Mouse (Mus musculus) frontal cortex, postnatal 25 days (tissue): ENCODE data around the gene Chchd6.
A peak's percentile ranks its signal among the peaks of the same experiment; 100 is the strongest.

Experiments used
- DNase-seq, 2 experiments: peaks; one replicate each; pipeline ENCODE4 v3.0.0; 2022; ENCODE audit warnings: low spot score in 2 of 2

The Chchd6 gene

DNA sequence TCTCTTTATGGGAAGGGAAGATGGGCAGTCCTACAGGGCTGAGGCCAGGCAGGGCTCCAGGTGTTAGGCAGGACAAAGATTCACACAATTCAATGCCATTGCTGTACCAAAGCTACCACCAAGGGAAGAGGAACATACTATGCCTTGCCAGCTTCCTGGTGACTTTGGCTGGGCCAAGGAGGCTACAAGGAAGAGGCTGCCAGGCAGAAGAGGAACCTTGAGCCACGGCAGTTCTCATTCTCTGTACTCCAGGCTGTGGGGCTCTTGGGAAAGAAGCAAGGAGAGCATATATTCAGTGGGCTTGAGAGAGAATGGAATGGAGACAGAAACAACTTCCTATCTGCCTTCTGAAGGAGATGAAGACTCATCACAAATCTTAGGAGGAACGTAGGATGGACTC lies 190.5 kb downstream of the Chchd6 start:
- DNase-seq, result no peak

DNA sequence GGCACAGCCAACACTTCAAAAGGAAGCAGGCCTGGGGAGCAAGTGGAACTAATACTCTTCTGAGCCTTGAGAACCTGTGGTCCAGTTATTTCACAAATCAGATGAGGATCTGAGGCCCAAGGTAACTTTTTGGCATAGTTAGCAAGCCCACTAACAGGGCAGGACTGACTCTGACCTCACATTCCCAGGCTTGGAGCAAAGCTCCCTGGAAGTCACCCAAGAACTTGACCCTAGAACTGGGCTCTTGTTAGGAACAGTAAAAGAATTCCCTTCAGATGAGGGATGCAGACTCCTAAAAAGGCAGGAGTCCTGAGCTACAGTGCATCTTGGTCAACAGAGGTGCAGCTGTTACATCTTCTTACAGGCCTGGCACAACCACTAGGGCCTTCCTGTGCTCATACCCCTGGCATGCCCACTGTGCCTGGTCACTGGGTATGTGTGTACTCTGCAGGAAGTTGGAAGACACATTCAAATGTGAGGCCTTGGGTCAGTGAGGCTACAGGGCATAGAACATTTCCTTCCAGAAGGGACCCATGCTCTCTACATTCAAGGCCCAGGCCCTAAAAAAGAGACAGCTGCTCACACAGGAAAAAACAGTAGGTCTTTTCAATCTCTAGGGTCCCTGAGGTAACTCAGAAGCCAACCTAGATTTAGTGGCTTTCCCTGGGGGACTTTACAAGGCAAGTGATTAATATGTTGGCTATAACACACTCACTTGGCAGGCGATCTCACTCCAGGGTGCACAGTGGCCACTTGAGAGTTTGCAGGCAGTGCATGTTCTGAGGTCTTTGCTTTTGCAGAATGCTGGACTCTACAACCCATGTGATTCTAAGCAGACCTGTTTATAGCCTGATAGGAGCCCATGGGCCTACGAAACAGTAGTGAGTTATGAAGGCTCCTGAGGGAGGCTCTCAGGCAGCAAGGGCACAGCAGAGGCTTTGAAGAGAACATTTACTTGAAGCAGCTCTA lies 191.9 kb downstream of the Chchd6 start:
- DNase-seq, result no peak

DNA sequence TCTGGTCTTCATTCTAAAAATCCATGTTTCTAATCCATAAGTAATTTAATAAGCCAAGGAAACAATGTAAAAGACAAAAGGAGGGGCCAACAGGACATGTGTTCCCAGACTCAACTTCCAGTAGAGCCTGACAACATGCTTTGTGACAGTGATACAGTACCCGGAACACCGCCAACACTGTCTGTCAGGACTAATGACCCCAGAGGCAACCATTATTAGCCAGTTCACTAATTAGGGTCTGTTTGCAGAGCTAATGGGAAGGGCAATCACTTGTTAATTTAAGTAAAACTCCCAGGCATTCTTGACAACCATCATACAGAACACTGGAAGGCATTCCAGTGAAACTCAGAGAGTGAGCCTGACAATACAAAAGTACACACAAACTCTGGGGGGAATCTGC lies 193.0 kb downstream of the Chchd6 start:
- DNase-seq, result no peak

DNA sequence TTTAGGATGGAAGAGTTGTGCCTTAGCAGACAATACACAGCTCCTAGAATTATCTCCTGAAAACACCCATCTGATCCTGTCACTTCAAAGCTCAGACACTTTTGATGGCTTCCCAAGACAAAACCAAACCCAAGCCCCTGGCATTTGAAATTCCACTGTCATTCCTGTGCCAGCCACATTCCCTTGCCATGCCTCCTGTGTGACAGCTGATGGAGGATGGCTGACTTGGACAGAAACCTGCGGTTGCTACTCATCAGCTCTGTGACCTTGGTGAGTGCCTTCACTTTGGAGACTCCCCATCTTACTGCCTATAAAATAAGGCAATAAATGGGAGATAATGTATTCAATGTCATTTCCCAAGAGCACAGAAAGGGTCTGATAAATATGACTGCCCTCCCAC lies 195.9 kb downstream of the Chchd6 start:
- no peak for DNase-seq

DNA sequence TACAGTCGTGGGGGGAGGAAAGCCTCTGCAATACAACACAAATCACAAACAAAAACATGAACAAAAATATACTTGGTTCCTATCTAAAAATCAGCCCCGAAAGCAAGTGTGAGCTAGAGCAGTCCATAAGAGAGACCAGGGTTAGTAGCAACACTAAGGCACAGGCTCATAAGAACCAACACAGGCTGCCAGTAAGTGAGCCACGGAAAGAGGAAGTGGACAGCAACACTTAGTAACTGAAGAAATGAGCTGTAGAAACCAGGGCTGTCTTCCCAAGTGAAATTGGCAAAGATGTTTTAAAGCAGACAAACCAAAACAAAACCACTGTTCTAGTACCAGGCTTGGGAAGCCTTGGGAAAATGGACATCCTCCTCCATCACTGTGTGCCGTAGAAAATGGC lies 197.5 kb downstream of the Chchd6 start:
- DNase-seq, result no peak

DNA sequence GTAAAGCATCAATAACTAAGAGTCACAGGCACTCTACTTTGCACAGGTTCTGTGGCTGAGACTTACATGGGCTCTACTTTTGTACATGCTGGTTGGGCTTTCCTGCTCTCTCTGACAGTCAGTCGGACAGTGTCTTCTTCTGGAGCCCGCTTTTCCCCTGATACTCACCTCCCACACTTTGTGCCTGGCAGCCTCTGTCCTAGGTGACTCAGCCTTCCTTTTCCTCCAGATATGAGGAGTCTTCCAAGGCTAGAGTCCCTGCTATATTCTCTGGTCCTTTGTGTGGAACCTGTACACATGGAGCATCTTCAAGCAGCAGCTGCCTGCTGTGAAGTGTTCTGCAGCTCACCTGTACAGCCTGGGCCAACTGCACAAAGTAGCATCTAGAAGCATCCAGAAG lies 201.6 kb downstream of the Chchd6 start:
- DNase-seq, result no peak

DNA sequence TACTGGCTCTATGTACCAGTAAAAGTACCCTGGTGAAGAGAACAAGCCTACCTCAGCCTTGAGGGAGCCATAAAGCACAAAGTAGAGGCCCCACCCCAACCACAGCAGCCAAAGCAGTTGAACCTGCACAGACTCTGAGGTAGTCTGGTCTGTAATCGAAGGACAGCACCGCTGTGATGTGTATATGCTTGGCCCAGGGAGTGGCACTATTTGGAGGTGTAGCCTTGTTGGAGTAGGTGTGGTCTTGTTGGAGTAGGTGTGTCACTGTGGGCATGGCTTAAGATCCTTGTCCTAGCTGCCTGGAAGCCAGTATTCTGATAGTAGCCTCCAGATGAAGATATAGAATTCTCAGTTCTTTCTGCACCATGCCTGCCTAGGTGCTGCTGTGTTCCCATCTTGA lies 203.2 kb downstream of the Chchd6 start:
- no peak for DNase-seq

DNA sequence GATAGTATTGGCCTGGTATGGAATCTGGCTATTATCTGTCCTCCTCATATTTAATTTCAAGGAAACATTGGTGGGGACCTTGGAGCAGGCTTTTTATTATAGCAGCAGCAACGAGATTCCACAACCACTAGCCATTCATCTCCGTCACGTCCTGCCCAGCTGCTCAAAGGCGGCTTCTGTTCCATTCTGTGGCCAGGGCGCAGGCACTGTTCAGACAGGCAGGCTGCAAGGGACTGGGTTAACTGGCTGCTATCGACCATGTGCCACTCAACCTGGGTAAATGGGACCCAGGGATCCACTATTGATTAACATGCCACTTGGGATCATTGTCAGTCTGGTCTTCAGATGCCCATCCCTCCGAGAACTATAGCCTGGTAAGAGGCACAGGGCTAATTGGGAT lies 205.7 kb downstream of the Chchd6 start:
- no peak for DNase-seq

DNA sequence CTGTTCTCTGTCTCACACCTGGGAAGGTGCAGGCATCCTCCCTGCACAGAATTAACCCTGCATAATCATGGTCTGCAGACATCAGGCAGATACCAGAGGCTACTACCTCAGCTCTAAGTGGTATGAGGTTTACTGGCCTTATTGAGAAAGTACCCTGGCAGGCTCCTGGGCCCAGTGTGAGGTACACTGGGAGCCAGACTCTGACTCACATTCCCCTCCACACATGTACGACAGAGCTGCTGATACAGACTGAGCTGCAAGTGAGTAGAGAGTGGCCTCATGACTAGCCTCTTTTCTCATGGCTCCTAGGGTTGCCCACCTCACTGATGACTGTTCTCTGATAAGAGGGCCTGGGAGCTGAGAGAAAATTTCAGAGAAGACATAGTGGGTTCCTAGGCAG lies 208.5 kb downstream of the Chchd6 start:
- no peak for DNase-seq

DNA sequence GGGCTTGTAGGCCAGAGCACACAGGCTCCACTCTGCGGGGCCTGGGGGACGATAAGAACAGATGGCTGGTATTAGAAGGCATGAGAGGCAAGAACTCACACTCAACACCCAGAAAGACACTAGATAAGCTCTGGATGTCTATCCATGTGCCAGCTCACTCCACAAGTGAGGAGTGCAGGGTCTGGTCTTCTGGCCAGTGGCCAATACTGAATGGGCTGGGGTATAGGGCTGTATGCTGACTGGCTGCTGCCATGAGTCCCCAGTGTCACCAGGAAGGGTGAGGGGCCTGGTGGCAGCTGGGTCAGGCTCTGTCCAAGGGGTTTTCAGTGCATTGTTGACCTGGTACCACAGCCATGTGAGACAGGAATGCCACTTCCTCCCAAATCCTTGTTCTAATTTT lies 210.8 kb downstream of the Chchd6 start:
- DNase-seq, result no peak

DNA sequence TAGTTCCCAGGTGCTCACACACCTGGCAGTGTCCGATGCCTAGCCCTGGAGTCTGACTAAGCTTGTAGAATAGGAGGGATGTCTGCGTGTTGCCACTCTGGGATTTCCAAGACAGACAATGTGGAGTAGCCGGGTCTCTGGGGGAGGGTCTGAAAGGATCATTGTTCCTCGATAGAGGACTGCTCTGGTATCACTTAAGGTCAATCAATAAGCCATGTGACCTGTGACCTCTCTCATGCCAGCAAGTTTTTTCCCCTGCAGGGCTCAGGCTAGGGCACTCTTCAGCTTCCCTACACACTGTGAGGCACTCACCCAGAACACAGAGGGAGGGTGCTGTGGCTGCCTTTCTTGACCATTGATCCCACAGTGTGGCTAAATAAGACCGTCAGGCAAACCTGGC lies 213.6 kb downstream of the Chchd6 start:
- DNase-seq, result no peak

DNA sequence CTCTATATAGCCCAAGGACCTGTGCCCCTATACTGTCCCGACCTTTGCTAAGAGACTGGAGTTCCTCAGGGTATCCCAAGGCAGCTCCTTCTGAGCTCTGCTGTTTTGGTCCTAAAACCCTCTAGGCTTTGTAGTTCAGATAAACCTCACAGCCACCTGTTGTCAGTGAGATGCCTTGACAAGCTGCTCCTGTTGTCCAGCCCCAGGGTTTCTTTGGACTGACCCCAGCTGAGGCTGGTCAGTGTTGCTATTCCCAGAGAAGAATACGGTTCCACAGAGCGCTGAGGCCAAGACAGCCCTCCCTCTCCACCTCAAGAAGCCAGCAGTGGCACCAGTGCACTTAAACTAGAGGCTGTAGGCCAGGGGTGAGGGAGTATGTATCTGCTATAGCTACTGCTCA lies 214.3 kb downstream of the Chchd6 start:
- DNase-seq, result no peak

DNA sequence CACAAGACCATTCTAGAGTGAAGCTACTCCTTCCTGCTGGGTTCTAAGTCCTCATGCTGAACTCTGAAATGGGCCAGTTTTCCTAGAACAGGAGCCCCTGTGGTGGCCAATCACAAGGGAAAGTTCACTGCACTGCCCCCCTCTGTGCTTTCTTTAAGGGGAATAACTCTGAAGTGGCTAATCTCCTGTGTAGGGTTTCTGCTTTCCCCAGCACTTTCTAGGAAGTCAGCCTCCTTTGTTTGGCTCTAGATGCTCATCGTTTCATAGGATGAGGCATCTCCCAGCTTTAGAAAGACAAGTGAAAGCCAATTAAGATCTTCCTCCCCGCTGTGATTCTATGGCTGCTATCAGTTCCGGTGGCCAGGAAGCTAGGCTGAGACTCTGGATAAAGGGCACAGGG lies 214.7 kb downstream of the Chchd6 start:
- DNase-seq, result no peak

DNA sequence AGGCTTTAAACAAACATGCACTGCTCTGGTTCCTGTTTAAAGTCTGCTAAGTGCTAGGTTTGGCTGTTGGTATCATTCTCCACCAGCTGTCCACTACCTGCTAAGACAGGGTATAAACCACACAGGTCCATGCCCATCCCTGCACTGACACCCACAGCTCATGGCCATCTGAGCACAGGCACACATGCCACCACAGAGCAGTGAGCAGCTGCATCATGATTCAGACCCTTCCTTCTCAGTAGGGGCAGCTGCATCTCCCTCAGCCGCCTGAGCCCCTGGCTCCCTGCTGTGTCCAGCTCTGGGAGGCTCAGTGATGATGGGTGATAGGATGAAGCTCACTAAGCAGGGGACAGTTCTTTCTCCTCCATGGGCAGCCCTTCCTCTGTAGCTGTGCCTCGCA lies 217.2 kb downstream of the Chchd6 start:
- no peak for DNase-seq

DNA sequence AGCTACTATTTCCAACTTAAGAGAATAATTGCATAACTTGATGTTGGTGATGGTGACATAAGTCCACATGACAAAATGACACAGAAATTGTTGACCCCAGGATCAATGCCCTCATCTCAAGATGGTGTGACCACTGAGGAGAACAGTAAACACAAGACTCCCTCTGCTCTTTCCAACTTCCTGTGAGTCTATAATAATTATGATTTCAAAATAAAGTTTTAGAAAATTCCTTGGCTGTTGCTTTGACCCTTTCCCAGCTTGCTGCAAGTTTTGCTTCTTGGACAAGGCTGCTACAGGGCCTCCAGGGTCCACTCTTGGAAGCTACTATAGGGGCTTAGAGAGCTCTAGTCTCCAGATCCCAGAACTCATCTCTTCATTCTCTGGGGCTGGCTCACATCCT lies 226.6 kb downstream of the Chchd6 start:
- DNase-seq, result no peak

DNA sequence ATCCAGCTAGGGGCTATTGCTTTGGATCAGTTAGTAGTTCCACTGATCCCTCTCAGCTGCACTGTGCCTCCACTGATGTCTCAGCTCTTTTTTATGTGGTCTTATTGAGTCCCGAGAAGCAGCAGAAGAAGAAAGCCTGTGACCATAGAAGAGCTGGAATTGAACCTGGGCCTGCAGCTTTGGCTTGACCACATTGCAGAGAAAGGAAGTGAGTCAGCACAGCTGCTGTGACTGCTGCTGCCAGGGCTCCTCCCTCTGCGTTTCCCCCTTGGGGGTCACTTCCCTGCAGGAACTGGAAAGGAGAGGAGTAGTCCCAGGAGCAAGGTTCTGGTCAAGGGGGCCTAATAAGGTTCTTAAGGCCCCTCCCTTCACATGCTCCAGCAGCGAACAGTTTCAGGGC lies 231.1 kb downstream of the Chchd6 start:
- DNase-seq, result no peak

DNA sequence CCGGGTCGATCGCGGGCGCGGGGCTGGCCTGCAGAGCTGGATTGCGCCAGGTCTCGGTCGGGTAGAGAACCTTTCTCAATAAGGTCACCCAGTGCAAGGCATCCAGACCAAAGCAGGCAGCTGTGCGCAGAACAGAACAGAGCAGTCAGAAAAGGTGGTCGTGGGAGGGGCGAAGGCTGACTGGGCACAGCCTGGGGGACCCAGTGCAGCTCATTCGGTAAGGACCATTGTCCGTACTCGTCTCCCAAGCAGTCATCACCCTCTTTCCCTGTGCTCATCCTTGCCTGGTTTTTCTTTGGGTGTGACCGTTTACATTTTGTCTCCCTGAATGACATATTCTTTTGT lies 232.4 kb downstream of the Chchd6 start:
- no peak for DNase-seq

DNA sequence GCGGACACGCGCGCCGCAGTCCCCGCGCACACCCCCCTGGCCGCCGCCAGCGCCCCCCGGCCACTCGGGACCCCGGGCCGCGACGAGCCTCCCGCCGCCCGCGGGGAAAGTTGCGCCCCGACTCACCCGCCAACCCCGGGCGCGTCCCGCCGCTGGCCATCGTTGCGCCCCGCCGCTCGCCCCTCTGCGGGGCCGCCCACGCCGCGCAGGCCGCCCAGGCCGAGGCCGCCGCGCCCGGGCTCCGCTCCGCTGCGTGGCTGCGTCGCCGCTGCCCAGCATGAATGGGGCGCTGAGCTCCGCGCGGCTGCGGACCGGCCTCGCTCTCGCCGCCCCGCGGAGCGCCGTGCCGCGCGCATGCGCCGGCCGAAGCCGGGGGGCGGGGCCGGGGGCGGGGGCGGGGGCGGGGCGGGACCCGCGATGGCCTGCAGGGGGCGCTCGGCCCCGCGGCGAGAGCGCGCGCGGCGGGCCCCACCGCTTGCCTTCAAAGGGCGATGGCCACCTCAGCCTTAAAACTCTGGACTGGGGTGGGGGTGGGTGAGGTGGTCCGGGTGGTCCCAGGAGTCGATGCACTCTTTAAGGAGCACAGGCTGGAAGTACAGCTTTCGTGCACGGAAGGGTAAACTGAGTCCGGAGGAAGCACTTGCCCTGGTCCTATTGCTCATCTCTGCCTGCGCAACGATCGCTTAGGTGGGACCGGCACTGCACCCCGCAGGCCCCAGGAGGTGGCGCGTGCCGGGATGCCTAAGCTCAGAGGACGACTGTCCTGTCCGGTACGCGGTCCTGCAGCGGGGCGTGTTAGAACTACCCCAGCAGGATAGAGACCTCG lies 233.0 kb downstream of the Chchd6 start, which contains the start of gene Plxna1:
Gene Plxna1, minus strand, starts transcription at position 340 of the 826 bp plus-strand sequence.
- peak; percentile 46 to 47 for DNase-seq

DNA sequence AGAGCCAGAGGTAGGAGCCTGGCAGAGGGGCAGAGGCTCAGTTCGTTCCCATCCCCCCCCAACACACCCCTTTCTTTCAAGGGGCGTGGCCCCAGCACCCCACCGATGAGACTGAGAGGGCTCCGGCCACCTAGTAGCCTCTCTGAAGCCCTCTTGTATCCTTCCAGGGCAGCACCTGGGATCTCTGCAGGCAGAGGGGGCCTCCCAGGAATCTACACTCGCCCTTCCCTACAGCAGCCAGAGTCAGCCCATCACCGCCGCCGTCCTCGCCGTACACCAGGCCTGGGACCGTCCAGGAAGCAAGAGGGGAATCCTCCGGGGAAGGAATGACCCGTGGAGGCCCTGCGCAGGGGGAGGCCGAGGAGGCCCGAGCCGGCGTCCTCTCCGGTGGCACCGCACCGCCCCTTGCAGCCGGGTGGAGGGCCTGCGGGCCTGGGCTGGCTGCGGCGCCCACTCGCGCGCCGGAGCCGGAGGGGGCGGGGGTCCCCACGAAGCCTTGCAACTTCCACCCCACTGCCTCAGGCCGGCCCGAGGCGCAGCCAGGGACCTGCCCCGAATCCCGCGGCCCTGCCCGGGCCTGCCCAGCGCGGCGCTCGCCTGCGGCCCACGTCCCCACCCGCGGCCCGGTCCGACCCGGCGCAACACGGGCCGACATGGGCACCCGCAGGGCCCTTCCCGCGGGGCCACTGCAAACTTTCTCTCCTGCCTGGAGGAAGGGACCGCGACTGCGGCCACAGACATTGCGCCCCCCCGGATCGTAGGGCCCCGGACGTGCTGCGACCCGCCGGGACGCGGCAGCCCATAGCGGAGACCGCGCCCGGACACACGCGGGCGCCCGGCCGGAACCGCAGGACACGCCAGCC lies 233.8 kb downstream of the Chchd6 start:
- no peak for DNase-seq

DNA sequence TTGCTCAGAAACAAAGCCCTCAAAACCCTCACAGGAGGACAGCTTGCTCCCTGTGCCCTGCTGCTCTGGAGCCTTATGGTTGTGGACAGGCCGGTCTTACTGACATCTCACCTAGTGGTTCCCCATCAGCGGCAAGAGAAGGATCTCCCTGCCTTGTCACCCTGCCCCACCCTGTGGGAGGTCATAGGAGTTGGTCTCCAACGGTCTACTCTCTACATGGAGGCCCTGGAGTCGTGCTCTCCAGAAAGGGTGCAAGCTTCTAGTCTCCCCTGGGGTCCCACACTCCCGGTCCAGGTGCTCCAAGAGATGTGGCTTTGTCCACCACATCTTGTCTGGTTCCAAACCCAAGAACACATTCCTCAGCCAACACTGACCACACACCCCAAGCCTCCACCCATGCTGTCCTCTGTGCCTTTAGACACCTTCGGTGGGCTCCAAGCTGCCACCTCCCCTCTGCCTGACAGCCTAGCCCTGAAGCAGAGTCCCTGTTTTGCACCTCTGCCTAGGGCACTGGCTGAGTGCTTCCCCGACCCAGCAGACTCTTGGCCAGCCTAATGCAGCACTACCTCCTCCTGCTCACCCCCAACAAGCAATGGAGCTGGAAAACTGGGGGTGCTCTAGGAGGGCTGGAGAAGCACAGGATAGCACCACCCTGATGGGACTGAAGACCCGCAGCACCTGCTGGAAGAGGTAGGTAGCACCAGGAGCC lies 234.6 kb downstream of the Chchd6 start:
- DNase-seq, result no peak
